Mouse (Mus musculus) monocyte, adult 5-6 weeks (primary cell): Measurements from ENCODE around the gene Pidd1. TPM values are rescaled to one million over a fixed set of nuclear protein-coding genes. Genes with fewer than 3 reads are reported as not detected.

ENCODE experiments used
- ATAC-seq: fragments of 153-309, 156-312 bp; replicated peaks from 2 replicates; pipeline ENCODE4 v1.8.0; 2017; ENCODE audit warnings: mild to moderate bottlenecking; ENCODE audit not compliant: low TSS enrichment, insufficient number of reproducible peaks, severe bottlenecking, poor library complexity, low FRiP score
- total RNA-seq: library from RNA; stranded (forward); fragments of 200-1000, 200-491, 200-594 nt; gene quantifications from 3 replicates; pipeline ENCODE4 v1.2.3, GENCODE M21; 2017

Gene Pidd1
- total RNA-seq, 1 experiment from 2014 or later, result 4.5 TPM

- peak; percentile 70 for ATAC-seq
Measured at GRCm38 (mm10) chr7:141394158-141394557, 49.7 kb downstream of the Pidd1 start.

GRCm38 (mm10) chr7:141392552-141393222, 51.1 kb downstream of the Pidd1 start:
- ATAC-seq, result peak; percentile 37

- peak; percentile 91 for ATAC-seq
Measured at GRCm38 (mm10) chr7:141391625-141392551, 51.9 kb downstream of the Pidd1 start, which contains the start of gene Taldo1. TSS of gene Taldo1 (plus strand) at chr7:141392199.

- ATAC-seq, result no peak
Measured at GRCm38 (mm10) chr7:141390326-141391259, 53.2 kb downstream of the Pidd1 start.

GRCm38 (mm10) chr7:141388487-141389109, 55.2 kb downstream of the Pidd1 start:
- no peak for ATAC-seq

Other genes starting within 250 kb of the Pidd1 start
- gene Lrrc56, start 249.9 kb downstream of the Pidd1 start, total RNA-seq, result 2.1 to 2.8 TPM (median 2.1 TPM) in 3 replicates
- gene Lmntd2, start 229.9 kb downstream of the Pidd1 start, total RNA-seq, result 1.6 TPM in 1 of 3 replicates, not detected in the others
- gene Rassf7, start 228.2 kb downstream of the Pidd1 start, total RNA-seq, result 1.4 to 11.5 TPM (median 1.9 TPM) in 3 replicates
- 51.4 to 90.4 TPM (median 72.9 TPM) in 3 replicates for gene Phrf1, start 215.2 kb downstream of the Pidd1 start, total RNA-seq
- 76.2 to 126 TPM (median 78.7 TPM) in 3 replicates for gene Irf7, start 177.5 kb downstream of the Pidd1 start, total RNA-seq
- not detected in 3 replicates for gene Cdhr5, start 167.2 kb downstream of the Pidd1 start, total RNA-seq
- not detected in 3 replicates for gene Sct, start 164.9 kb downstream of the Pidd1 start, total RNA-seq
- gene Drd4, start 152.0 kb downstream of the Pidd1 start, total RNA-seq, result not detected in 3 replicates
- gene Deaf1, start 116.3 kb downstream of the Pidd1 start, total RNA-seq, result 10.2 to 21.2 TPM (median 16.0 TPM) in 3 replicates
- gene Tmem80, start 116.3 kb downstream of the Pidd1 start, total RNA-seq, result 2.8 to 16.3 TPM (median 7.1 TPM) in 3 replicates
- not detected in 3 replicates for gene Eps8l2, start 105.1 kb downstream of the Pidd1 start, total RNA-seq
- gene Taldo1, start 51.8 kb downstream of the Pidd1 start, total RNA-seq, result 548 to 1,201 TPM (median 1,116 TPM) in 3 replicates
- gene Gatd1, start 29.9 kb downstream of the Pidd1 start, total RNA-seq, result 11.4 to 15.3 TPM (median 14.6 TPM) in 3 replicates
- not detected in 3 replicates for gene Cend1, start 14.5 kb downstream of the Pidd1 start, total RNA-seq
- gene Slc25a22, start 6.1 kb downstream of the Pidd1 start, total RNA-seq, result 6.2 to 14.8 TPM (median 7.4 TPM) in 3 replicates
- gene Rplp2, start 3.3 kb upstream of the Pidd1 start, total RNA-seq, result 2,770 to 3,796 TPM (median 2,928 TPM) in 3 replicates
- 19.7 to 28.0 TPM (median 25.4 TPM) in 3 replicates for gene Pnpla2, start 11.2 kb upstream of the Pidd1 start, total RNA-seq
- gene Cracr2b, start 17.1 kb upstream of the Pidd1 start, total RNA-seq, result not detected in 3 replicates
- gene Cd151, start 23.4 kb upstream of the Pidd1 start, total RNA-seq, result 17.8 to 40.8 TPM (median 20.7 TPM) in 3 replicates
- gene Polr2l, start 31.1 kb upstream of the Pidd1 start, total RNA-seq, result 14.0 to 22.2 TPM (median 14.6 TPM) in 3 replicates
- 0.95 TPM in 1 of 3 replicates, not detected in the others for gene Tspan4, start 31.2 kb upstream of the Pidd1 start, total RNA-seq
- gene Chid1, start 95.8 kb upstream of the Pidd1 start, total RNA-seq, result 10.4 to 19.8 TPM (median 13.9 TPM) in 3 replicates
- 39.0 to 52.7 TPM (median 48.6 TPM) in 3 replicates for gene Ap2a2, start 118.1 kb upstream of the Pidd1 start, total RNA-seq
- gene Muc6, start 211.3 kb upstream of the Pidd1 start, total RNA-seq, result 0.10 to 0.21 TPM in 2 of 3 replicates, not detected in the other
- not detected in 3 replicates for gene Muc2, start 246.3 kb upstream of the Pidd1 start, total RNA-seq